Mouse (Mus musculus): Measurements from ENCODE around the gene Socs1.
"Not testable (repeated sequence)": the region's sequence is repeated elsewhere in the genome, so short reads cannot be mapped to it uniquely, and the experiment has no call there.

The Socs1 gene

DNA sequence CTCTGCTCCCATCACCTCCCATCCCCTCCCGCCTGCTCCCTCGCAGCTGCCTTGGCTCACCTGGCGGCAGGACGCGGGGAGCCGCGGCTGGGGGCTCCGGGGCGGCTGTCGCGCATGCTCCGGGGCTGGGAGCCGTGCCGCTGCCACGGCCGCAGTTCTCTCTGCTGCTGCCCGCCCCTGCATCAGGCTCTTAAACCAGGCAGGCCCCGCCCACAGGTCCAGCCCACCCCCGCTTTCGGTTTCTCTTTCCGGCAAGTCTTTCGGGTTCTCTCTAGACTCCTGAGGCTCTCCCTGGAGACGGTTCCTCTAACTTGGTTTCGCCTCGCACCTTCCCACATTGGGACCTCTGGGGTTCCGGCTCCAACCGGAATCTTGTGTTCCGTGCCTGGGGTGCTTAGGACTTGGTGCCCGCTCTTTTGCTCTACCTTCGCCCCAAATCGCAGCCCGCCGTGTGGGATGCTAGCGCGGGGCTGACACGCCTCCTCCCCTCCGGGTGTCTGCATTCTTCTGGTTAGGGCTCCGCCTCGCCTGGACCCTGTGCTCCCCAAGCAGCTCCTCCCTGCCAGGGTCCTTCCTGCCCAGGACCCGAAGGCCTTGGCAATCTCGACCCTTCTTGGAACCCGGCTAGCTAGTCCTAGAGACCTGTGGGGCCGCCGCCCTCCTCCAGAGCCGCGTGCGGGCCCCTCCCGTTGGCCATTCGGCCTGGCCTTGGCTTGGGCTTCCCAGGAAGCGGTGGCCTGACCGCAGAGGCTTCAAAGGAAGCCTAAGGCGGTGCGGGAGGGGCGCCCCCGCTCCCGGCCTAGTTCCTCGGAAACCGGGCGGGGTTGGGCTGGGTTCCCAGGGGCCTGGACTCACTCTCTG is at the start of gene Socs1:
Socs1 (minus strand) TSS at position 166 of the 861 bp plus-strand sequence.
- DNase-seq (ENCODE audit: low spot score), result peak; percentile 94

DNA sequence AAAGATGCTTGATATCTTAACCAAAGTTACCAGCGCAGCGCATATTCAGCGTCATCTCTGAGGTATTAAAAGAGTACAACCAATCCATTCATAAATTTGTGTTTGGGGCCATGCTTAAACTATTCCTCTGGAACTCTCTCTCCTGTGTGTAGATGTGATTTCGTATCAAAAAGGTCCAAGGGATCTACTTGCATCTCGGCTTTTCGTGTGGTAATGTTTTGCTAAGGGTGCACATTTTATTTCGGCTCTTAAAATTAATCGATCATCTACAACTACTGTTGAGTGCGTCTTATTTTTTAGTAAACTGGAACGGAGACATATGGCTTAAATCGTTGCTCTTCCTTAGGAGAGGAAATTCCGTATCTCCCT is 49.2 kb upstream of the Socs1 start:
- DNase-seq (ENCODE audit: low spot score), result no peak

DNA sequence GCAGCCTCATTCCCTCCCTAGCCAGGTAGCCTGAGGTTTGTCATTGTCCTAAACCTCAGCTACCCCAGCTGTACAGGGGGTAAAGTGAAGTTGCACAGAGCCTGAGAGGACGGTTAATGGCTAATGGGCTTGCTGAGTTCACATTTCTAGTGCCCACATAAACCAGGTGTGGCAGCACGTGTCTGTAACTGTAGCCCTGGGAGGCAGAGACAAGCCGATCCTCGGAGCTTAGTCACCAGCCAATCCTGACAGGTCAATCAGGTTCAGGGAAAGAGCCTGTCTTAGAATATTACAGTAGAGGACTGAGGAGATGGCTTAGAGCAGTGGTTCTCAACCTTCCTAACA is 43.1 kb upstream of the Socs1 start:
- DNase-seq (ENCODE audit: low spot score), result no peak

DNA sequence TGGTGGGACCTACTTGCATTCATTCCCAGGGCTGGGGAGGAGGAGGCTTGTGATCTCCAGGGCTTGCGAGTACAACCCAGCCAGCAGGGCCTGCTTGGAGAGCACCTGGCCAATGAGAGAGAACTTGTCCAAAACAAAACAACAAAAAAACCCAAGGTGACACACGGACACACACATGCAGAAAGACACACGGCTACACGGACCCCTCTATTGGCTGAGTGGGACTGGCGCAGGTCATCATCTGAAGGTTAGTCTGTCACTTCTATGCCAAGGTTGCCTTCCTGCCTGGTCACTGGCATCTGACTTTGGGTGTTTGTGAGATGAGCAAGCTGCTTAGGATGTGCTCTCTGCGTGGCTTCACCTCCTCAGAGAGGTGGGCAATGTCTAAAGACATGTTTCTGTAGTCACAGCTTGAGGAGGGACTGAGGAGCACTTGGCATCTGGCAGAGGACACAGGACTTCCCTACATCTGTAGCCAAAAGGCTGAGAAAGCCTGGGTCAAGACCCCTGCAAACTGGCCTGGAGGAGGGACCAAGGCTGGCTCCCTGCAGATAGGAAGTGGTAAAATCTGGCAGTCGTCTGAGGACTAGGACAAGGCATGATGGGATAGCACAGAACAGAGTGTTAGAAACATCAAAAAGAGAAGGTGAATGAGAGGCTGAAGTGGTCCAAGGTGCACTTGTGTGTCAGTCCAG is 42.6 kb upstream of the Socs1 start:
- no peak for DNase-seq (ENCODE audit: low spot score)

DNA sequence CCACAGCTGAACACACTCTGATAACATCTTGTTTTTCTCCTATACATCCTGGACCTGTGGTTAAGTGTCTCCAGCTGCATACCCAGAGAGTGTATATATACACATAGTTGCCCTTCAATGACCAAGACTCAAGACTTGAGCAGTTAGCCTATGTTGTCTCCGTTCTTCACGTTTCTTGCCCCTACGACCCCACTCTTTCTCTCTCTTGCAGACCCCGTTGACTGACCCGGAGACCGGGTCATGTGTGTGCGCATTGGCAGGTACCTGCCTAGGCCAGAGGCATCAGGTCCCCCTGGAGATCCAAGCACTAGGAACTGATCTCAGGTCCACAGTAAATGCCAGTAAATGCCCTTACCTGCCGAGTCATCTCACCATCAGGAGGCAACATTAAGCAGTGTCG is 41.9 kb upstream of the Socs1 start:
- no peak for DNase-seq (ENCODE audit: low spot score)

DNA sequence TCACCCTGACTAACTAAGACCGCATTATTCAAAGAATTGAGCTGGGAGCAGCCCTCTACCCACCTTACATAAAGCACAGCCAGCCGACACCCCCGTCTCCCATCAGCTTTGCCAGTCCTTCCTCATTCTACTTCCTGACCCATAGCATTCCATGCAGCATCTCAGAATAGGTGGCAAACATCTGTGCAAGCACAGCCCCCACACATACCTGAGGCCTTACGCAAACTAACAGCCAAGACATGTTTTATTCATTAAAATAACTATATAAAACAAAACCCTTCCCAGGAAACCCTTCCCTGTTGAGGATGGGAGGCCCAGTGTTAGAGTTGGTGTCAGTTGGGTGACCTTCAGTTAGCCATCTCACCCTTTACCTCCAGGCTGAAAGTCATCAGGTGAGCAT is 40.5 kb upstream of the Socs1 start:
- DNase-seq (ENCODE audit: low spot score), result no peak

DNA sequence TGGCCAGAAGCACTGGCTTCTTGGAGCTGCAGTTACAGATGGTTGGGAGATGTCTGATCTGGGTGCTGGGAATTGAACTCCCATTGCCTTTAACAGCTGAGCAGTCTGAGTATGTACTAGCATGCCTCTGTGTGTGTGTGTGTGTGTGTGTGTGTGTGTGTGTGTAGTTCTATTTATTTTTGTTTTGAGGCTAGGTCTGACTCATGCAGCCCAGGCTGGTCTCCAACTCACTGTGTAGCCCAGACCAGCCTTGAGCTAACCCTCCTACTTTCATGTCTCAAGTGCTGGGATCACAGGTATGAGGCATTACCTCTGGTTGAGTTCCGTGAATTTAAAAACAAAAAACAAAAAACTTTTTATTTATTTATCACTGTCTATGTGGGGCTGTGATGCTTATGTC is 39.2 kb upstream of the Socs1 start:
- no peak for DNase-seq (ENCODE audit: low spot score)

DNA sequence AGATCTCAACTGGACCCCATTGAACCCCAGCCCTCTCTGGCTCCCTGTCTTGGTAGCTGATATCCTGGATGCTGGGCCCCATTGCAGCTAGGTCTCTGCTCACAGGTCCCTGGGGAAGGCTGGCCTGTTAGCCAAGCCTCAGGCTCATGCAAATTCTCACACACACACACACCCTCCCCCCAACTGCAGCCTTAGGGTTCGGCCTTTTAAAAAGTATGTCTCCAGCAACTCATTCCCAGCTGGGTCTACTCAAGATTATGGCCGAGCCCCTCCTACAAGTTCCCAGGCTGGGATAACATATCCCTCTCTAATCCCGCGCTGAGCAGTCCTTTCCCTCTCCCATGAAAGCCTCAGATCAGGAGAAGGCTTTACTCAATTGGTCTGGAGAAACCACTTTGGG is 36.1 kb upstream of the Socs1 start:
- no peak for DNase-seq (ENCODE audit: low spot score)

DNA sequence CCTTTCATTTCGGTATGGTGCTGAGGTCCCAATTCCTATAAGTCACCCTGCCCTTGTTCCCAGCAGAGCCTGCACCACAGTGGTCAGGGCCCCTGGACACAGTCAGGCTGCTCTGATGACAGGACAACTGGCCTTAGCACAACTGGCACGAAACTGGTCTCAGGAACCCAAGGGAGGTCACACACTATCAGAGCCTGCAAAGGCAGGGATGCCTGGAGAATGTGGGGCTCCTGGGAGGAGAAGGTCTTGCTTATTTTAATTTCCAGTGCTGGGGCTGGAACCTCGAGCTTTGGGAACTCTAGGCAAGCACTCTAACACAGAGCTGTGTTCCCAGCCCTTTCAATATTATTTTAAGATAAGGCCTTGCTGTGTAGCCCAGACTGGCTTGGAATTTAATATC is 34.6 kb upstream of the Socs1 start:
- no peak for DNase-seq (ENCODE audit: low spot score)

DNA sequence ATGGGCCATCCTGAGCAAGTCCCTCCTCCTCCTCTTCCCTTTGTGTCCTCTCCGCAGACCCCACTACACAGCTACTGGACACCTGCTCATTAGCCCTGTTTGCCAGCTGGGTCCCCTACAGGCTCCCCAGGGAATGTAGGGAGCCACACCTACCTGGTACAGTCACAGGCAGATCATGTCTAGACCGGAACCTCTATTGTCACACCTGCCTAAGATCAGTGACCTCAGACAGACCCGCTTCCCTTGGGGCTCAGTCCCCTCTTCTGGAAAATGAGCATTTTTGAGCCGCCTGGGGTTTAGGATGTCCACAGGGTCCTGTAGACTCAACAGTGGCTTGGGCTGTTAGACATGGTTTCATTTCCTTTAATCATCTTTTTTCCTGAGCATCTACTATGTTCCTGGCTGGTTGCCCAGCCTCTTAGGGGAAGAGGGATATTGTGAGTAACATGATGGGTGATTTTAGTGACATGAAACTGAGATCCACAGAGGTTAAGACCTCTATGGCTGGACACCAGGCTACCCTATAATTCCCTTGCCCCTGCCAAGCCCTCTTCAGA is 33.3 kb upstream of the Socs1 start:
- DNase-seq (ENCODE audit: low spot score), result no peak

DNA sequence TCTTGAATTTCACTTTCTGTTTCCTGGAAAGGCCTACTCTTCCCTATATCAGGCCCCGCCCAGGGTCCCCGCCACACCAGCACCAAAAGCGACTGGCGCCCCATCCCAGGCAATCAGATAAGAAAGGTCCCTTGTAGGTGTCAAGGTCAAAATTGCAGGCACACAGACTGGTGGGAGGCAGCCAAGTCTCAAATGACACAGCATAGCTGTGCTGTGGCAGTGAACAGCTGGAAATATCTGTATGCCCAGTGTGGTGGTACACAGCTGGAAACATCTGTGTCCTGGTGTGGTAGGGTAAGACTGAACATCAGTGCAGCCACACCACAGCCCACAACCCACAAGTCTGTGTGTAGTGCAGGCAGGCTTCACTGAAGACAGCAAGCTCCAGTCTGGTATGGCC is 29.5 kb upstream of the Socs1 start:
- no peak for DNase-seq (ENCODE audit: low spot score)

DNA sequence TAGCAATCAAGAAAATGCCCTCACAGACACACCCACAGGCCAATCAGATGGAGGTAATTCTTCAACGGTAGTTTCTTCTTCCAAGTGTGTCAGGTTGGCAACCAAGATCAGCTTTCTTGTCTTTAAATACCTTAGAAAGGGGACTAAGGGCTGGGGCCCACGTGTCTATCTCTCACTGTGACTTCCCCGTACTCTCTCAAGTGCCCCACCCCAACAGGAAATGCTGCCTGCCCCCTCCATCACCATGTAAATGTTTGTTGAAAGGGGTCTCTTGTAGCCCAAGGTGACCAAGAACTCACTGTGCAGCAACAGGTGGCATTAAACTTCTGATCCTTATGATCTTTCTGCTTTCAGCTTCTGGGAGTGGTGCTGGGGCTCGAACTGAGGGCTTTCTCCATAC is 28.4 kb upstream of the Socs1 start:
- no peak for DNase-seq (ENCODE audit: low spot score)

DNA sequence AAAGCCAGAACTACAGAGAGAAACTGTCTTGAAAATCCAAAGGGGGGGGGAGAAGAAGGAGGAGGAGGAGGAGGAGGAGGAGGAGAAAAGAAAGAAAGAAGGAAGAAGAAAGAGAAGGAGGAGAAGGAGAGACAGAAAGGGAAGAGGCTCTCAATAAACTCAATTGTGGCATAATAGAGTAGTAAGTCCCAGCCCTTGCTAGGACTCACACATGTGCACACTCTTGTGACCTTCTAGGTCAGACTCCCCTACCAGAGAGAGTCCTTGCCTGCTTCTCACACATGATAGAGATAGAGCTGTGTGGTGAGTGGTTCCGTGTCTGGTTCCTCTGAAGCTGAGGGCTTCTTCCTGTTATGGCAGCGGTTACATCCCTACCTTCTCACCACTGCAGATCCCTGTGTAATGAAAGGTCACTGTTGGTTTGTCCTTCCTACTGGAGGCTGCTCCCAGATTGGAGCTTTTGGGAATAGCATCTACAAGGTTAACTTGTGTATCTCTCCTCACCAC is 27.6 kb upstream of the Socs1 start, which contains the start of gene Gm11172:
Gm11172 (plus strand) TSS at position 51 of the 507 bp plus-strand sequence.
- no peak for DNase-seq (ENCODE audit: low spot score)

DNA sequence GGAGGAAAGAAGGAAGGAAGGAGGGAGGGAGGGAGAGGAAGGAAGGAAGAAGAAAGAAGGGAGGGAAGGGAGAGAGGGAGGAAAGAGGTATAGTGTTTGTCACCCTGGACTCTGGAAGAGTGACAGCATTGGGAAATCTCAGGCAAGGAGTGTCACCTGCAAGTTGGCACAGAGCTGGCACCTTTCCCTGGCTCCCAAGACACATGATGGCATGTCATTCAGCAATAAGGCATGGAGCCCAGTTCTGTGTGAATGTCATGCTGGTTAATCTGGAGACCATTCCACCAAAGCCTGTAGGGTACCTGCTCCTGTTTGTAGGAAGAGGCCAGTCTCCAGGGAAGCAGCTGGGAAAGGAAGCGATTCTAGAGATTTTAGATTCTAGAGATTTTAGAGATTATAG is 25.0 kb upstream of the Socs1 start:
- DNase-seq (ENCODE audit: low spot score), result no peak

DNA sequence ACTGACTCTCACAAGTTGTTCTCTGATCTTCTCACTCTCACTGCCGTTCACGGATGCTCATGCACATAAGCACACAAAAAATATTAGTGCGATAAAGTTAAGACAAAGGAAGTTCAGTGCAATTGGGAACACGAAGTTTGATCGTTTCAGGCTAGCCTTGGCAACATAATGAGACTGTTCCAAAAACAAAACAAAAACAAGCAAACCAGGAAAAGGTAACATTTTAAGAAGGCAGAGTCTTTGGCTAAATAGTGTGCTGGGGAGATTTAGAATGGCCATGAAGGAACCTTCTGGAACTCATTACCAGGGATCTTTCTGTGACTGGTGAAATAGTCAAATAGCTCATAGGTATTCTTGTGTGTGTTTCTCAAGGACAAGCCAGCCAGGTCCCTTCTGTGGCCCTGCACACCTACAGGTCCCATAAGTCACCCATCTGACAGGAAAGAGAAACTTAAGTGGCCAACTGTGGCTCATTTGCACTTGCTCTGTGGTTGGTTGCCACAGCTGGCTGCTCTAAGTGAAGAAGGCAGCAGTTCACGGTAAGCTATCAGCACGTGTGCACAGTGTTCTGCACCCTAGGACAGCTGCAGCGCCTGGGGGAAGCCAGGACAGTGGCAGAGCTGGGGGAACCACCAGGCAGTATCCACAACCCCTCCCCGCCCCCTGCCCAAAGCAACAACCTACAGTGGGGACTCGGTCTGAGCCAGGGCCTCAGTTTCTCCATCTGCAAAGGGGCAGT is 20.6 kb upstream of the Socs1 start, which contains the start of gene Prm1:
Prm1 (minus strand) TSS at position 51 of the 739 bp plus-strand sequence.
- no peak for DNase-seq (ENCODE audit: low spot score)

DNA sequence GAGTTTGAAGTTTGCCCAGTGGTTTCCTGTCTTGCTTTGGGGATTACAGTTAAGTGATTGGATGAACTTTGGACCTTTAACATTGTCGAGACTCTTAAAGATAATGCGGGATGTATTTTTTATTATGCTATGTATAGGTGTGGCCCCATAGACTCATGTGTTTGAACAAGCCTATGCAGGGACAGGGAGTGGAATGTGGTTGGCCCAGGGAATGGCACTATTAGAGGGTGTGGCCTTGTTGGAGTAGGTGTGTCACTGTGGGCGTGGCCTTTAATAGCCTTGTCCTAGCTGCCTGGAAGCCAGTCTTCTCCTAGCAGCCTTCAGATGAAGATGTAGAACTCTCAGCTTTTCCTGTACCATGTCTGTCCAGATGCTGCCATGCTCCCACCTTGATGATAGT is 17.1 kb upstream of the Socs1 start:
- not testable (repeated sequence) for DNase-seq (ENCODE audit: low spot score)

DNA sequence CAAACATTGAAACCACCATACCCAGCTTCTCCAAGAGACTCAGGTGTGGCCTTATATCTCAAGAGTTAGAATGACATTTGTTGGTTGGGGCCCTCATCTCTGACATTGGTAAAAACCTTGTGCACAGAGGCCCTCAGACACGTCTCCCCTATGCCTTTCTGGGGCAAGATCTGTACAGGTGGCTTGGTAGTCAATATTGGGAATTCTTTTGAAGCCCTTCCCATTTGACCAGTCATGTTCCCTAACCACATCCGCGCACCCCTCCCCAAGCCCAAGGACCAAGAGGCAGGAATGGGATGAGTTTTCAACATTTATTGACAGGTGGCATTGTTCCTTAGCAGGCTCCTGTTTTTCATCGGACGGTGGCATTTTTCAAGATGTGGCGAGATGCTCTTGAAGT is 10.7 kb upstream of the Socs1 start, which contains the start of gene Prm2:
Prm2 (minus strand) TSS at position 101 of the 400 bp plus-strand sequence.
- DNase-seq (ENCODE audit: low spot score), result no peak

DNA sequence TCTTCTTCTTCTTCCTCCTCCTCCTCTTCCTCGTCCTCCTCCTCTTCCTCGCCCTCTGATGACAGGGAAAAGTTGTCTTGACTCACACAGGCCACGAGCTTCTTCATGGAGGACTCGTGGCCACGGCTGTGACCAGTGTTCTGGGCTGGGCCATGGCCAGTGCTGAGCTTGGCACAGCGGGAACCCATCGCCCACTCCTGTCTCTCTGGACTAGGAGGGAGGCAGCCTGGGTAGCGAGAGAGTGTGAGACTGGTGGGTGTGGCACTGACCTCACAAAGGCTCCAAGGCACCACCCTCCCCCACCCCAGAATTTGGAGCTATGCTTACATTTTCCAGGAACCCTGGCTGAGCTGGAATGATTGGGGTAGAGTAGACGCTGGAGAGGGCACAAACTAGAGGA is 5.4 kb upstream of the Socs1 start, which contains the start of gene Prm3:
Prm3 (minus strand) TSS at position 213 of the 400 bp plus-strand sequence.
- no peak for DNase-seq (ENCODE audit: low spot score)

DNA sequence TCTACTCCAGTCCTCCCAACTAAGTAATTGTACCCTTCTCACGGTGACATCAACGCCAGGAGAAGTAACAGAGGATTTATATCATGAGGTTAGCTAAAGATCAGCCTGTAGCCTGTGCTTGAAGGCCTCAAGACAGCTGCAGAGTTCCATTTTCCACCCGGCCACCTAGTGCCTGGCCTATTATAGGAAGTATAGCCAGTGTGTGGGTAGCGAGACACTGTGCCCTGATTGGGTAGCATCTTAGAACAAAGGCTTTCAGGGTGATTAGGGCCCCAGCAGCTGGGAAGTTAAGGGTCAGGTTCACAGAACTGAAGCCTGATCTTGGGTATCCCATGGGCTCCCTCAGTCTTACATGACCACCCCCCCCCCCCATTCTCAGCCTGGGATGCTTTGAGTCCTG is 3.5 kb upstream of the Socs1 start:
- no peak for DNase-seq (ENCODE audit: low spot score)

DNA sequence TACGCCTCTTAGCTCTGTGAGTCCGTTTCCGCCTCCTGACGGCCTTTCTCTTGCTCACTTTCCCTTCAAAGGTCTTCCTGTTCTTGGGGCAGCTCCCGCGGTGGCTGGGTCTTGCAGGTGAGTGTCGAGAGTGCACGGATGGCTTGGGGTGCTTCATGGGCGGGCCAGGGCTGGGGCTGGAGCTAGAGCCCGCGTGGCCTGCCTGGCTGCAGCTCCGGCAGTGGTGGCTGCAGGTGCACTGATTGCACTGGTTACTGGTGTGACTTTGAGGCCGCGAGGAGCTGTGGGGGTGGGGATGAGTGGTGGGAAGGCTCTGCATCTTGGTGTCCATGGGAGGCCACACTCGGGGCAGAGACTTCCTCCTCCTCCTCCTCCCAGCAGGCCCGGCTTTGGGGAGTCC is 2.9 kb upstream of the Socs1 start, which contains the start of gene Tnp2:
Tnp2 (minus strand) TSS at position 390 of the 400 bp plus-strand sequence.
- DNase-seq (ENCODE audit: low spot score), result no peak

DNA sequence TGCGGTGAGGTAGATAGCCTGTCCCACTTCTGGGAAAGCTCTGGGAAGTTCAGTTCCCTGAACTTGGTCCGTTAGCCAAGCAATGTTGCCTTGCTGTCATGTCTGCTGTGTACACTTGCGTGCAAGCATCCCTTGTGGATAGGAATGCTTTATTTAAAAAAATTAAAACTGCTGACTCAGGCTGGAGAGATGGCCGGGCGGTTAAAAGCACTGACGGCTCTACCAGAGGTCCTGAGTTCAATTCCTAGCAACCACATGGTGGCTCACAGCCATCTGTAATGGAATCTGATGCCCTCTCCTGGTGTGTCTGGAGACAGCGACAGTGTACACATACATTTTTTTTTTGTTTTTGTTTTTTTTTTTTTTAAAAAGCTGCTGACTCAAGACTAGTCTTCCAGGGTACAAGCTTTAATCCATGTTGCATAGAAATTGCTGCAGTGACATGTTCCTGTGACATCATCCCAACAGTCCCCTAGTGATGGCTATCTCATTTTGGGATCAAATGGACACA is 2.3 kb upstream of the Socs1 start:
- no peak for DNase-seq (ENCODE audit: low spot score)
